Mouse (Mus musculus) gastrocnemius, postnatal 4 days (tissue): ENCODE measurements around the gene Sec22a. TPM values are rescaled to one million over a fixed set of nuclear protein-coding genes. Genes with fewer than 3 reads are reported as not detected.

Source experiments
- DNase-seq, 2 experiments: peaks; one replicate each; pipeline ENCODE4 v3.0.0; 2021 to 2022; ENCODE audit warnings: low spot score in 2 of 2, mixed read lengths in 2 of 2
- long read RNA-seq, 2 experiments: library from polyadenylated mRNA; stranded (forward); transcript quantifications; one replicate each; pipeline ENCODE4 v2.0.0; 2021
- total RNA-seq, 2 experiments: library from RNA; stranded (reverse); gene quantifications; 2 replicates each; pipeline ENCODE4 v1.2.3; 2021

Sec22a gene
- total RNA-seq = 10 to 100 TPM; 10.9 to 13.6 TPM
- long read RNA-seq, experiment 1, transcript Sec22a-201 (7 exons, 3,992 nt) = major isoform, 16 of 20 reads
- long read RNA-seq, experiment 1, partial matches to known transcripts = 0 of 20 reads
- long read RNA-seq, experiment 1, other reads (novel, unspliced or antisense) = 4 of 20 reads
- long read RNA-seq, experiment 2, transcript Sec22a-201 (7 exons, 3,992 nt) = major isoform, 17 of 18 reads
- long read RNA-seq, experiment 2, partial matches to known transcripts = 0 of 18 reads
- long read RNA-seq, experiment 2, other reads (novel, unspliced or antisense) = 1 of 18 reads

GRCm38 (mm10) chr16:35363150-35364062, at the start of gene Sec22a:
TSS of gene Sec22a (minus strand) at chr16:35363918.
- peak; percentile 89 to 93 for DNase-seq

GRCm38 (mm10) chr16:35406706-35407105, 43.0 kb upstream of the Sec22a start:
- DNase-seq = no peak

- DNase-seq = no peak
Measured at GRCm38 (mm10) chr16:35406166-35406565, 42.4 kb upstream of the Sec22a start.

- DNase-seq = no peak
Measured at GRCm38 (mm10) chr16:35405348-35406080, 41.8 kb upstream of the Sec22a start.

- DNase-seq = no peak
Measured at GRCm38 (mm10) chr16:35404864-35405263, 41.1 kb upstream of the Sec22a start.

DNA sequence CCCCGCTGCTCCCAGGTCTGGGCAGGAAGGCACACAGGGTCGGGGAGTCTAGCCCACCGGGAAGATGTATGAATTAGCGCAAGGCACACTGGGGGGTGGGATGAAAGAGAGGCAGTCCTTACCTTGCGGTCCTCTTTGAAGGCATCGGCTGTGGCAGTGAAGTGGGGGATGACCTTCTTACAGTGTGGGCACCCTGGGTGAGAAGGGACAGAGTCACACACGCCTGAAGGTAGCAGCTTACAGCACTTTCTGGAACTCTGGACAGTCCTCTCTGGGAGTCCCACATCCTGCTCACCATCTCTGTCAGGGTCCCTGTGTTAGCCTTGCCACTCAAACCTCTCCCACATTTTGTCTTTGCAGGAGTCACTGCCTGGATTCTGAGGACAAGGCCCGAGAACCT, 40.2 kb upstream of the Sec22a start:
- no peak for DNase-seq

DNA sequence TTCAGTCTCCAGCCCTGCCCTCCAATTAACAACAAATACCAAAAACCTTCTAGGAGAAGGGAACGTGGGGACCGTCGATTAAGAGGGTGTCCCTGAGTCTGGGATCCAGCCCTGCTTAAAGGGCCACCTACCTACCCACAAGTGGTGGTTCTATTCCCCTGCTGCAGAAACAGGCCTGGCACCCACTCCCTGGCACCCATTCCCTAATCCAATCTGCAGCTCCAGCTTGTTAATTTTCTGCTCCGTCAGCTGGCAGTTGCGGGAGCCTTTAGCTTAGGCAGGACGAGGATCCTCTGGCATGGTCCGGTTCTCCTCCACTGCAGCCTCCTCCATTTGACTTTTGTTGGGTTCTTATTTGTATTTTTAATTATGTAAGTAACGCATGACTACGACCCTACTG, 39.6 kb upstream of the Sec22a start:
- no peak for DNase-seq

DNA sequence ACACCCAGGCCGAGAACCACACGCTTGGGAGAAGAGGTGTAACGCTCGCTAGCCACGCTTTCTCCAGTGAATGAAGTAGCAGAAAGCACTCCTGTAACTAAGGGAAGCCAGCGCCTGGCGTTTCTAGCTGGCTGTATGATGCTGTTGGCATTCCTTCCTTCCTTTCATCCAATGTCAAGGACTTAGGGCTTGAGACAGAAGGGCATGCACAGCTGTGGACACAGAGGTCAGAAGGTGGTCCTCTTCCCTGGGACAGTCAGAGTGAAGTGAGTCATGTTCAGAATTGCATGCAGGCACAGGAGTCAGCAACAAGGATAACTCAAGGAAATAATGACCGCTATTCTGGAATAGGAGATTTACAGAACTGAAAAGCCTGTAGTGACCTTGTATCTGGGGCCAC, 29.1 kb upstream of the Sec22a start:
- DNase-seq = no peak

- no peak for DNase-seq
Measured at GRCm38 (mm10) chr16:35385654-35386053, 21.9 kb upstream of the Sec22a start.

- DNase-seq = no peak
Measured at GRCm38 (mm10) chr16:35380048-35380447, 16.3 kb upstream of the Sec22a start.

- DNase-seq = no peak
Measured at GRCm38 (mm10) chr16:35379344-35379743, 15.6 kb upstream of the Sec22a start.

DNA sequence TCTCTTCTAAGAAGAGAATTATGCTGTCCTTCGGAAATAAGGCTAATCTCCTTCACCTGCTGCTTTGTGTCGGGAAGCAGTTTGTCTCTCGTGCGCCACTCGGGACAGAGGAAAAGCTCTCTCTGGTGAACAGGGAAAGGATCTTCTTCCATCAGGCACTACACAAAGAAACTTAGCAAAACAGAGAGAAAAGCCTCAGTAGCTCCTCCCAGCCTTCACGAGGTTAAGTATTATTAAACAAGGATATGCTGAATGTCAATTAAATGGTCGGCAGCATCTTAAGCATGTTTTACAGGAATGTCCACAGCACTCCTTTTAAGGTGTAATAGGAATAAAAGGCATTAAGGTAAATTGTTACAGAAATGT, 328 bp upstream of the Sec22a start:
- no peak for DNase-seq

- DNase-seq = no peak
Measured at GRCm38 (mm10) chr16:35362221-35362620, 1.5 kb downstream of the Sec22a start.

- DNase-seq = peak in 1 of 2 experiments; percentile 48
Measured at GRCm38 (mm10) chr16:35360593-35360992, 3.1 kb downstream of the Sec22a start.

DNA sequence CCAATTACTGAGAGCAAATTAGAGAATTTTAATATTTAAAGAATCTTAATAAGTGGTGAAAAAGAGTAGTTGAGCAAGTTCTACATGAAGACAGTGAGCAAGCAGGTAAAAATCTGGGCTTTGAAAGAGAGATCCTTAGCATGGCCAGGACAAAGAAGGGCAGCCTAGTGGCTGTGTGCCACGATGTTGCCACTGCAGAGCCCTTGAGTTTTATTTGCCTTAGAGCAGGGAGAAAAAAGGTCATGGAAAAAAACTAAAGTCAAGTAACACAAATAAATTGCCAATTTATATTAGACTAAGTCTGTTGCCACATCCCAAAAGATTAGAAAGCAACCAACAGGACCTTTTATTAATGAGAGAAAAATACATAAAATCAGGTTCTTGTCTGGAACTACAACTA, 6.3 kb downstream of the Sec22a start:
- DNase-seq = no peak

DNA sequence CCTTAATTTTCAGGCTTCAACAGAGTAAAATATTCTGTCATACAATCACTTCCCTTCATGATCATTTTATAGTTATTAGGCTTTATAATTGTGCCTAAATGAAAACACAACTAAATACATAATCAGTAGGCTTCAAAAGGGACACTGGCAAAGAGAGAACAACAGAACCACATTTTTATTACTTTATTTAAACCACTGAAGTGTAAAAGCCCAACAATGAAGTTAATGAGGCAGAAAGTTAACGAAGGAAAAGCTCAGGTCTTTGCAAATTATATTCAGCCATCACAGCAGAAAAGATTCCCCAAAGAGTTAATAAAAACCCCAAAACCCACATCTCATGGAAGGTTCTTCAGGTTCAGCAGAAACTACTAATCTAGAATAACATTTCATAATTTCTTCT, 33.3 kb downstream of the Sec22a start:
- no peak for DNase-seq

GRCm38 (mm10) chr16:35319773-35320172, 43.9 kb downstream of the Sec22a start:
- no peak for DNase-seq

GRCm38 (mm10) chr16:35319335-35319734, 44.4 kb downstream of the Sec22a start:
- no peak for DNase-seq

GRCm38 (mm10) chr16:35318397-35318796, 45.3 kb downstream of the Sec22a start:
- no peak for DNase-seq

- DNase-seq = no peak
Measured at GRCm38 (mm10) chr16:35317460-35317859, 46.3 kb downstream of the Sec22a start.

GRCm38 (mm10) chr16:35316856-35317264, 46.9 kb downstream of the Sec22a start:
- DNase-seq = no peak

DNA sequence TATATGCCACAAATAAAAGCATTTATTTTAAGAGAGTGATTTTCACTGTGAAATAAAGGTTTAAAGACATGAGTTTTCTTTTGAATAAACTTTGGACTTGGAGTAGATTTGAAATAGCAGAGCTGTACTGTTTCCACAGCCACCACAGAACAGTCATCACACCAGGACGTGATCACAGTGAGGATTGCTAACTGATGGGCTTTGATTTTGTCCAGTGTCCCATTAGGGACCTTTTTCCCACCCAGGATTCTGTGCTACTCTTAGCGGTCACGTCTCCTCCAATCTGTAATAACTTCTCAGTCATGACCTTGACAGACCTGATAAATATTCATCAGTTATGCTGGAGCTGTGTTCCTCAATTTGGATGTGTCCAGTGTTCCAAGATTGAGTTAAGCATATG, 48.2 kb downstream of the Sec22a start:
- DNase-seq = no peak
